Mouse (Mus musculus) lung, postnatal 0 days (tissue): ENCODE results near the gene Uck2.

Experiments
- CTCF ChIP-seq: IDR thresholded peaks from 2 replicates; pipeline ENCODE4 v1.5.1; 2016; ENCODE audit warnings: antibody characterized with exemption, mild to moderate bottlenecking
- EP300 ChIP-seq: IDR thresholded peaks from 2 replicates; pipeline ENCODE4 v1.6.1; 2016; ENCODE audit warnings: antibody characterized with exemption, mild to moderate bottlenecking, control low read depth

DNA sequence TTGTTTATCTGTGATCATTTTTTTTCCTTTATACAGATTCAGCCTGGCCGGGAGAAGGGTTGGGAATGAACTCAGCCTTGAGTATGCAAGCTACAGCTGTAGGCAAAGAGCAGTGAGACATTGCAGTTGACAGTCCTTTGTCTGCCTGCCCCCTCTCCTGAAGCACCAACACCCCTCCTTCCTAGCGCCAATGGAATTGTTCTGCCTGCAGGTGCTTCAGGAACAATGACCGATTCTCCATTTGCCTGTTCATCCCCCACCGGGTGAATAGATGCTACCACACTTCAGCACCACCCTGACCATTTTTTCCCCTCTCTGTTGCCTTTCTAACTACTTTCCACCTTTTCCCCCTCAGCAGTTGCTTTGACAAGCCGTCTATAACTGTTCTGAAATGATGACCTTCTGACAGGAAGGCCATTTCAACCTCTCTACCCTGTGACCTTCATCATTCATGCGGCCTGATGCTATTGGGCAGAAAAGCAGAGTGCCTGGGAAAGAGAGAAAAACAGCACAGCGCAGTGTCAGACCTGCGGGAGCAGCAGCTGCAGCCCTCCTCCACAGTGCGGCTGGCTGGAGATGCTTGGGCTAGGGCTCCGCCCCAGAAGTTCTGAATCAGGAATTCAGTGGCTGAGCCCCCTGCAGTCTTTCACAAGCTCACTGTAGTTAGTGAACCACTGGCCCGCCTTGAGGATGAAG lies 4.6 kb upstream of the Uck2 start:
- TF ChIP-seq CTCF (no peak), EP300 (no peak)
